Mouse (Mus musculus) liver, embryonic 14.5 days (tissue): ENCODE measurements around the gene Kif5c.

Source experiments
- CTCF ChIP-seq: IDR thresholded peaks from 2 replicates; pipeline ENCODE4 v1.5.1; 2016; ENCODE audit warnings: antibody characterized with exemption, low read depth, control low read depth
- EP300 ChIP-seq: IDR thresholded peaks from 2 replicates; pipeline ENCODE4 v1.6.1; 2016; ENCODE audit warnings: antibody characterized with exemption, low read depth

GRCm38 (mm10) chr2:49621234-49621633 is 2.1 kb downstream of the Kif5c start:
- TF ChIP-seq EP300: no peak
- TF ChIP-seq CTCF: no peak
